Mouse (Mus musculus): ENCODE data around the gene Zc3h7b. TPM values are rescaled to one million over a fixed set of nuclear protein-coding genes. Genes with fewer than 3 reads are reported as not detected.
A peak's percentile ranks its signal among the peaks of the same experiment; 100 is the strongest.
"Not testable (repeated sequence)": the region's sequence is repeated elsewhere in the genome, so short reads cannot be mapped to it uniquely, and the experiment has no call there.

The Zc3h7b gene
- 100 to 1,000 TPM; 160 to 179 TPM for total RNA-seq (2021)
- long read RNA-seq, experiment 1, full-length matches to known transcripts: 4 of 30 reads
- long read RNA-seq, experiment 1, partial matches to known transcripts: 3 of 30 reads
- long read RNA-seq, experiment 1, other reads (novel, unspliced or antisense): 23 of 30 reads
- long read RNA-seq, experiment 2, full-length matches to known transcripts: 10 of 33 reads
- long read RNA-seq, experiment 2, partial matches to known transcripts: 13 of 33 reads
- long read RNA-seq, experiment 2, other reads (novel, unspliced or antisense): 10 of 33 reads

DNA sequence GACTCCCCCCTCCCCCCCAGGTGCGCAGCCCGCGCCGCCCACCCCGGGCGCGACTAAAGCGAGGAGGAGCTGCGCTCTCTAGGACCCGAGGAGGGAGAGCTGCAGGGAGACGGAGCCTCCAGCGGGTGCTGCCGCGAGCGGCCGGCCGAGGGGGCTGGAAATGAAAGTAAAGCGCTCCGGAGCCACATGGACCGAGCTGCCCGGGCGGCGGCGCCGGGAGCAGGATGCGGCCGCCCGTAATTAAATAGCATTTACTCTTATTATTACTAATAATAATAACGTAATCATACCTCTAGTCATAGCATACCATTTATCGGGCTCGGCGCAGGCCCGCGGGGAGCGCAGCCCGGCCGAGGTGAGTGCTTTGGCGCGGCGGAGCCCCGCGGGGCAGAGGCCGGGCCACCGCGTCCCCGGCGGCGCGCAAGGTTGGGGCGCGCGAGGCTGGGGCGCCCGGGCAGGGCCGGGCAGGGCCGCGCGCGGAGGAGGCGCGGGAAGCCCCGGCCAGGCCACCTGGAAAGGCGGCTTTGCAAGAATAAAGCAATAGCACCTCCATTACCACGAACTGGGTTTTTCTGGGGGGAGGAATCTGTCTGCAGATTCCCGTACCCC, at the start of gene Zc3h7b, which contains the start of gene Rangap1:
Zc3h7b (plus strand) TSS at position 66 of the 609 bp plus-strand sequence.
Rangap1 (minus strand) TSS at position 539 of the 609 bp plus-strand sequence.
- H3K27ac ChIP-seq: peak within 1 kb of the TSS; percentile 91
- intact Hi-C loops (cut with DNase I): loop anchor here (1.0 to 2.0 kb wide), 2 partner anchors 15 to 66 kb away; no protein-coding TSS in a partner anchor
- DNase-seq (ENCODE audit: extremely low spot score in 1 of 2, low spot score in 2 of 2): peak; percentile 71 to 73
- peak; percentile 25 for TF ChIP-seq CTCF (IDR thresholded peaks at IDR 0.05)
- H3K4me3 ChIP-seq: peak within 1 kb of the TSS; percentile 92

- Histone ChIP-seq H3K27ac (no peak within 1 kb of the TSS), H3K4me3 (no peak within 1 kb of the TSS)
- DNase-seq (ENCODE audit: extremely low spot score in 1 of 2, low spot score in 2 of 2): peak in 1 of 2 experiments; percentile 30
- no peak for TF ChIP-seq CTCF (IDR thresholded peaks at IDR 0.05)
- intact Hi-C loops (cut with DNase I): no loop called here
Observed at GRCm38 (mm10) chr15:81697175-81697574, 47.7 kb upstream of the Zc3h7b start, which contains the start of gene Chadl. TSS of gene Chadl (minus strand) at chr15:81697287.

DNA sequence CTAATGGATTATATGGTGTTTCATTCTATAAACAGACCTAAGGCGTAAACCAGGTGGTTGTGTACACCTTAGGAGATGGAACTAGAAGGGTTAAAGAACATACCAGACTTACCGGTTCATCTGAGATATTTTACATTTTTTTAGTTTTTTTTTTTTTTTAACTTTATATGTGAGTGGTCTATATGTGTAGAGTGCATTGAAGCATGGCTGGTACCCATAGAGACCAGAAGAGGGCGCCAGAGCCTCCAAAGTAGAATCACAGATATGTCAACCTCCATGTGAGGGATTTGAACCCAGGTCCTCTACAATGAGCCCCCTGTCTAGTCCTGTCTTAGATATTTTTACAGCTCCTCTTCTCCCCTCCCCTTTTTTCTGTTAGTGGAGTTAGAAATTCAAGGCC, 47.0 kb upstream of the Zc3h7b start:
- TF ChIP-seq CTCF (IDR thresholded peaks at IDR 0.05): peak; percentile 73
- no peak for DNase-seq (ENCODE audit: extremely low spot score in 1 of 2, low spot score in 2 of 2)
- intact Hi-C loops (cut with DNase I): no loop called here
- Histone ChIP-seq H3K4me3 (no peak overlapping the region), H3K27ac (no peak overlapping the region)

DNA sequence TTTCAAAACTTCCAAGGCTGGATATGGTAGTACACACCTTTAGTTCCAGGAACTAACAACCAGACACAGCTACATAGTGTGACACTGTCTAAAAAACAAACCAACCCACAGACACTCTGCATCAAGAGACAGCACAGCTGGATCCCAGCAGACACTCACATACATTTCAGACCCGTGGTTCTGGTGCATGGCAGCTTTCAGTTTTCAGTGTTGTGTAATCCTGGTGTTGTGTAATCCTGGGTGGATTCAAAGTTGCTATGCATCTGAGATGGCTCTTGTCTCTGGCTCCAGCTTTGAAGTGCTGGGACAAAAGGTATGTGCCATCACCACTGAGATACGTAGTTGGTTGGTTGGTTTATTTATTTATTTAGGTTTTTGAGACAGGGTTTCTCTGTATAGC, 46.3 kb upstream of the Zc3h7b start:
- intact Hi-C loops (cut with DNase I): no loop called here
- DNase-seq (ENCODE audit: extremely low spot score in 1 of 2, low spot score in 2 of 2): no peak
- no peak overlapping the region for H3K27ac ChIP-seq
- no peak overlapping the region for H3K4me3 ChIP-seq
- TF ChIP-seq CTCF (IDR thresholded peaks at IDR 0.05): no peak

DNA sequence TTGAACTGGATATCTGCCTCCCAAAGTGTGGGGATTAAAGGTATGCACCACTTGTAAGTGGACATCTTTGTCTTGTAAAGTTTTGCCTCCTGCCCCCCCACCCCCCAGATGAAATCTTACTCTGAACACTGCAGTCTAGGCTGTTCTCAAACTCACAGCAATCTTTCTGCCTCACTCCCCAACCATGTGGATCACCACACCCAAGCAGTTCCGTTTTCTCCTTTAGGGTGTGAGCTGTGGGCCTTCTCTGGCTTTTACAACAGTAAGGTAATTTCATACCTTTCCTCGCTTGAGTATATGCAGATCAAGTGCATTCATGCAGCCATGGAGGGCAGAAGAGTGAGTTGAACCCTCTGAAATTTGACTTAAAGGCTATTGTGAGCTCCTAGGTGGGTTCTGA, 44.7 kb upstream of the Zc3h7b start:
- Histone ChIP-seq H3K27ac (no peak overlapping the region), H3K4me3 (no peak overlapping the region)
- intact Hi-C loops (cut with DNase I): no loop called here
- TF ChIP-seq CTCF (IDR thresholded peaks at IDR 0.05): no peak
- no peak for DNase-seq (ENCODE audit: extremely low spot score in 1 of 2, low spot score in 2 of 2)

GRCm38 (mm10) chr15:81700601-81701000, 44.3 kb upstream of the Zc3h7b start:
- TF ChIP-seq CTCF (IDR thresholded peaks at IDR 0.05): no peak
- Histone ChIP-seq H3K27ac (no peak overlapping the region), H3K4me3 (no peak overlapping the region)
- intact Hi-C loops (cut with DNase I): no loop called here
- no peak for DNase-seq (ENCODE audit: extremely low spot score in 1 of 2, low spot score in 2 of 2)

- intact Hi-C loops (cut with DNase I); H3K4me3 ChIP-seq; H3K27ac ChIP-seq; DNase-seq (ENCODE audit: extremely low spot score in 1 of 2, low spot score in 2 of 2): not testable (repeated sequence)
- peak; percentile 24 for TF ChIP-seq CTCF (IDR thresholded peaks at IDR 0.05)
Observed at GRCm38 (mm10) chr15:81701350-81701749, 43.5 kb upstream of the Zc3h7b start.

DNA sequence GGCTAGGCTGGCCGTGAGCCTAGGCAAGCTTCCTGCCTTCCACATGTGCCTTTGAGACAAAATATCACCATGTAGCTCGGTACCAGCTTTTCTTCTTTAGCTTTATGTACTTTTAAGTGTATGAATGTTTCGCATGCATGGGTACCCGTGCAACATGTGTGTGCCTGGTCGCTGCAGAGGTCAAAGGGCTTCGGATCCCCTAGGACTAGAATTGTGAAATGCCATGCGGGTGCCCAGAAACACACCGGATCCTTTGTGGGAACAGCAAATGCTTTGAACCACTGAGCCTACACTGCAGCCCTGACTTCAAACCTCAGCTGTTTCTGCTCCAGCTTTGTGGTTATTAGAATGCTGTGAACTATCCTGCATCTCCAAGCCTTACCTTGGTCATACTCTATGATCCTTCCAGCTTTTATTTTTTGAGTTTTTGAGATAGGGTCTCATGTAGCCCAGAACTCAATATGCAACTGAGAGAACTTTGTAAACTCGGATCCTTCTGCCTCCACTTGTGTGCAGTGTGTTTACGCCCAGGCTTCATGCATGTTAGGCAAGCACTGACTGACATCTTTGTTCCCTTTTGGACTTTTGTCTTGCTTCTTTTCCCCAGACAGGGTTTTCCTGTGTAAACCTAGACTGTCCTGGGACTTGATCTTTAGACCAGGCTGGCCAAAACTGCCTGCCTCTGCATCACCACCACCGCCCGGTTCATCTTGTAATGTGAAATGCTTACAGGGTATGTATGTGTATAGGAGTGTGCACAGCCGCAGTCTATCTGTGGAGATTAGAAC, 42.4 kb upstream of the Zc3h7b start:
- no peak for TF ChIP-seq CTCF (IDR thresholded peaks at IDR 0.05)
- Histone ChIP-seq H3K27ac (no peak overlapping the region), H3K4me3 (no peak overlapping the region)
- intact Hi-C loops (cut with DNase I): no loop called here
- DNase-seq (ENCODE audit: extremely low spot score in 1 of 2, low spot score in 2 of 2): no peak

- Histone ChIP-seq H3K27ac (no peak overlapping the region), H3K4me3 (no peak overlapping the region)
- TF ChIP-seq CTCF (IDR thresholded peaks at IDR 0.05): no peak
- DNase-seq (ENCODE audit: extremely low spot score in 1 of 2, low spot score in 2 of 2): no peak
- intact Hi-C loops (cut with DNase I): no loop called here
Observed at GRCm38 (mm10) chr15:81703094-81703489, 41.8 kb upstream of the Zc3h7b start.

- no peak for TF ChIP-seq CTCF (IDR thresholded peaks at IDR 0.05)
- no peak for DNase-seq (ENCODE audit: extremely low spot score in 1 of 2, low spot score in 2 of 2)
- no peak overlapping the region for H3K4me3 ChIP-seq
- H3K27ac ChIP-seq: no peak overlapping the region
- intact Hi-C loops (cut with DNase I): no loop called here
Observed at GRCm38 (mm10) chr15:81708991-81709390, 35.9 kb upstream of the Zc3h7b start.

GRCm38 (mm10) chr15:81709686-81710085, 35.2 kb upstream of the Zc3h7b start:
- intact Hi-C loops (cut with DNase I): no loop called here
- no peak for TF ChIP-seq CTCF (IDR thresholded peaks at IDR 0.05)
- Histone ChIP-seq H3K27ac (no peak overlapping the region), H3K4me3 (no peak overlapping the region)
- DNase-seq (ENCODE audit: extremely low spot score in 1 of 2, low spot score in 2 of 2): no peak

GRCm38 (mm10) chr15:81710801-81711200, 34.1 kb upstream of the Zc3h7b start:
- intact Hi-C loops (cut with DNase I): no loop called here
- Histone ChIP-seq H3K4me3 (no peak overlapping the region), H3K27ac (no peak overlapping the region; the same call in 1 of the 2 replicates)
- DNase-seq (ENCODE audit: extremely low spot score in 1 of 2, low spot score in 2 of 2): no peak
- no peak for TF ChIP-seq CTCF (IDR thresholded peaks at IDR 0.05)

Measured in left cerebral cortex, adult 2 months (tissue).